Mouse (Mus musculus) ES-Bruce4 (cell line): ENCODE measurements around the gene Ppara.

Experiments
- CTCF ChIP-seq: IDR thresholded peaks from one replicate; pipeline ENCODE4 v1.8.1; 2011; ENCODE audit warnings: low read depth, low read length
- POLR2A ChIP-seq: IDR thresholded peaks from one replicate; pipeline ENCODE4 v1.8.1; 2011; ENCODE audit warnings: low read length; ENCODE audit not compliant: insufficient read depth

GRCm38 (mm10) chr15:85695304-85695703 is 39.5 kb upstream of the Ppara start:
- TF ChIP-seq CTCF (no peak), POLR2A (no peak)
